Mouse (Mus musculus) liver, embryonic 14.5 days (tissue): ENCODE measurements around the gene Enpp4. TPM values are rescaled to one million over a fixed set of nuclear protein-coding genes. Genes with fewer than 3 reads are reported as not detected.

Source experiments
- ATAC-seq: fragments of 200-750 bp; cut with Nextera tagmentation; 2 replicates; pipeline ENCODE4 v1.8.0; 2017; ENCODE audit warnings: moderate number of reproducible peaks, mild to moderate bottlenecking, moderate library complexity; ENCODE audit not compliant: insufficient read depth
- DNase-seq, 3 experiments: peaks; one replicate each; pipeline ENCODE4 v3.0.0-alpha.2; 2012 to 2013; ENCODE audit warnings: low read depth in 3 of 3, low spot score in 3 of 3
- H3K27ac ChIP-seq: fragments of 300-500 bp; sonication (generic); 2 replicates; pipeline ENCODE4 v1.5.1; 2014; ENCODE audit warnings: moderate library complexity, mild to moderate bottlenecking, control low read depth, inconsistent platforms
- H3K27me3 ChIP-seq: fragments of 300-500 bp; sonication (generic); 2 replicates; pipeline ENCODE4 v1.6.1; 2014; ENCODE audit warnings: mild to moderate bottlenecking, low read length, moderate library complexity; ENCODE audit not compliant: control insufficient read depth, insufficient read depth
- H3K36me3 ChIP-seq: fragments of 300-500 bp; sonication (generic); replicated peaks from 2 replicates; pipeline ENCODE4 v1.6.1; 2014; ENCODE audit warnings: low read depth; ENCODE audit not compliant: control insufficient read depth, insufficient read depth
- H3K4me1 ChIP-seq, 2 experiments: fragments of 200-500 bp in 1 of 2; fragments of 300-500 bp in 1 of 2; sonication (generic) in 1 of 2; replicated peaks; 2 replicates each; pipeline ENCODE4 v1.6.1; 2012 to 2014; ENCODE audit warnings: antibody characterized with exemption in 1 of 2, inconsistent platforms in 1 of 2, low read length in 1 of 2; ENCODE audit not compliant: control insufficient read depth in 2 of 2, insufficient read depth in 2 of 2
- H3K4me2 ChIP-seq: fragments of 300-500 bp; sonication (generic); 2 replicates; pipeline ENCODE4 v1.6.1; 2014; ENCODE audit warnings: low read depth, mild to moderate bottlenecking, control low read depth, moderate library complexity
- H3K4me3 ChIP-seq, 2 experiments: fragments of 200-500 bp in 1 of 2; fragments of 300-500 bp in 1 of 2; sonication (generic) in 1 of 2; 2 replicates each; pipeline ENCODE4 v1.5.1; 2012 to 2014; ENCODE audit warnings: low read depth in 2 of 2, low read length in 2 of 2, mild to moderate bottlenecking in 2 of 2, control low read depth in 1 of 2, inconsistent platforms in 1 of 2, moderate library complexity in 1 of 2; ENCODE audit not compliant: insufficient read depth in 1 of 2
- H3K9ac ChIP-seq: fragments of 300-500 bp; sonication (generic); replicated peaks from 2 replicates; pipeline ENCODE4 v1.6.1; 2014; ENCODE audit warnings: mild to moderate bottlenecking, control low read depth, moderate library complexity
- H3K9me3 ChIP-seq: fragments of 300-500 bp; sonication (generic); 2 replicates; pipeline ENCODE4 v1.6.1; 2016; ENCODE audit warnings: low read length, mixed read lengths; ENCODE audit not compliant: control insufficient read depth
- CTCF ChIP-seq: IDR thresholded peaks from 2 replicates; pipeline ENCODE4 v1.5.1; 2016; ENCODE audit warnings: antibody characterized with exemption, low read depth, control low read depth
- EP300 ChIP-seq: IDR thresholded peaks from 2 replicates; pipeline ENCODE4 v1.6.1; 2016; ENCODE audit warnings: antibody characterized with exemption, low read depth
- WGBS: fragments of 180-500 bp; shearing (Covaris S2); extraction: QIAGEN DNeasy Blood & Tissue Kit; methylation state at CpG from one replicate; pipeline ENCODE4 v1.1.7; 2014; ENCODE audit not compliant: insufficient replicate concordance; 5-methylcytosine and 5-hydroxymethylcytosine counted together
- polyA plus RNA-seq, 2 experiments: library from polyadenylated mRNA; depleted of rRNA in 1 of 2; stranded (reverse) in 1 of 2; unstranded in 1 of 2; fragments of >200 nt; fragmentation: Nextera tagmentation in 1 of 2; extraction: Ambion mirVana in 1 of 2; gene quantifications; 2 replicates each; pipeline versions ENCODE4 v1.2.1 to v1.2.3; 2012 to 2014

Gene Enpp4
- polyA plus RNA-seq, 2 experiments, result 2.7 to 3.8 TPM

GRCm38 (mm10) chr17:44071680-44072079 is 33.9 kb downstream of the Enpp4 start:
- H3K27me3 ChIP-seq, result no peaks in the 10 kb centered on the region
- TF ChIP-seq EP300, result no peak
- no peak for TF ChIP-seq CTCF
- no peaks in the 10 kb centered on the region for H3K9me3 ChIP-seq
- DNase-seq (no peak), ATAC-seq (no peak)
- H3K36me3 ChIP-seq, result no peaks in the 10 kb centered on the region
- H3K4me2 ChIP-seq, result no peak overlapping the region
- H3K9ac ChIP-seq, result no peak overlapping the region
- no peak overlapping the region for H3K4me3 ChIP-seq
- H3K27ac ChIP-seq, result no peak overlapping the region
- H3K4me1 ChIP-seq, result 0 out of 4 replicates have a peak, but pooled peaks cover 0 to 4% of the 10 kb centered on the region in 2 experiments

GRCm38 (mm10) chr17:44068876-44069275 is 36.7 kb downstream of the Enpp4 start:
- no peaks in the 10 kb centered on the region for H3K9me3 ChIP-seq
- no peak for DNase-seq
- no peak overlapping the region for H3K4me2 ChIP-seq
- ATAC-seq, result no peak
- no peak overlapping the region for H3K4me3 ChIP-seq
- no peak overlapping the region for H3K9ac ChIP-seq
- H3K4me1 ChIP-seq, result no peaks in the 10 kb centered on the region
- no peak for TF ChIP-seq EP300
- TF ChIP-seq CTCF, result no peak
- no peaks in the 10 kb centered on the region for H3K36me3 ChIP-seq
- 55% methylated on average over 6 of the region's 6 CpGs for WGBS
- no peak overlapping the region for H3K27ac ChIP-seq
- no peaks in the 10 kb centered on the region for H3K27me3 ChIP-seq

- no peak for DNase-seq
- H3K4me3 ChIP-seq, result no peak overlapping the region
- no peak overlapping the region for H3K9ac ChIP-seq
Measured at GRCm38 (mm10) chr17:44061289-44061890, 44.2 kb downstream of the Enpp4 start.

GRCm38 (mm10) chr17:44060781-44061180 is 44.8 kb downstream of the Enpp4 start:
- Histone ChIP-seq H3K9ac (no peak overlapping the region), H3K36me3 (no peaks in the 10 kb centered on the region), H3K4me1 (peaks cover 0 to 6% of the 10 kb centered on the region in 2 experiments; a peak in 2 of 4 replicates), H3K9me3 (no peaks in the 10 kb centered on the region), H3K4me3 (no peak overlapping the region), H3K27ac (no peak overlapping the region), H3K4me2 (no peak overlapping the region), H3K27me3 (no peaks in the 10 kb centered on the region)
- no peak for ATAC-seq
- WGBS, result 61% methylated on average over 1 of the region's 1 CpGs
- no peak for DNase-seq
- TF ChIP-seq CTCF (no peak), EP300 (no peak)

More at GRCm38 (mm10) chr17:44061289-44061890, 44.2 kb downstream of the Enpp4 start:
- H3K4me2 ChIP-seq, result no peak overlapping the region
- no peak overlapping the region for H3K27ac ChIP-seq
- H3K4me1 ChIP-seq, result peaks cover 0 to 6% of the 10 kb centered on the region in 2 experiments; a peak in 2 of 4 replicates
- 65% methylated on average over 5 of the region's 5 CpGs for WGBS
- no peak for TF ChIP-seq CTCF
- no peaks in the 10 kb centered on the region for H3K27me3 ChIP-seq
- no peak for ATAC-seq
- no peaks in the 10 kb centered on the region for H3K9me3 ChIP-seq
- no peaks in the 10 kb centered on the region for H3K36me3 ChIP-seq

GRCm38 (mm10) chr17:44058145-44058544 is 47.5 kb downstream of the Enpp4 start:
- Histone ChIP-seq H3K9ac (no peak overlapping the region), H3K4me1 (peaks cover 0 to 9% of the 10 kb centered on the region in 2 experiments; a peak in 2 of 4 replicates), H3K27me3 (no peaks in the 10 kb centered on the region), H3K36me3 (no peaks in the 10 kb centered on the region), H3K27ac (no peak overlapping the region), H3K4me3 (no peak overlapping the region), H3K4me2 (no peak overlapping the region), H3K9me3 (no peaks in the 10 kb centered on the region)
- TF ChIP-seq EP300 (no peak), CTCF (no peak)
- no peak; the same call in 1 of the 2 replicates for ATAC-seq
- no peak for DNase-seq
